Mouse (Mus musculus) spleen, adult 2 months (tissue): ENCODE results near the gene Tmem89.

ENCODE experiments used
- CTCF ChIP-seq: fragments of 200-500 bp; IDR thresholded peaks from 2 replicates; pipeline ENCODE4 v1.5.1; 2011; ENCODE audit warnings: mild to moderate bottlenecking, inconsistent platforms; ENCODE audit not compliant: insufficient read depth, insufficient read length, insufficient replicate concordance; ENCODE audit errors: extremely low read depth
- POLR2A ChIP-seq: fragments of 200-500 bp; IDR thresholded peaks from 2 replicates; pipeline ENCODE4 v1.6.1; 2011; ENCODE audit warnings: low read depth, low read length, inconsistent platforms

DNA sequence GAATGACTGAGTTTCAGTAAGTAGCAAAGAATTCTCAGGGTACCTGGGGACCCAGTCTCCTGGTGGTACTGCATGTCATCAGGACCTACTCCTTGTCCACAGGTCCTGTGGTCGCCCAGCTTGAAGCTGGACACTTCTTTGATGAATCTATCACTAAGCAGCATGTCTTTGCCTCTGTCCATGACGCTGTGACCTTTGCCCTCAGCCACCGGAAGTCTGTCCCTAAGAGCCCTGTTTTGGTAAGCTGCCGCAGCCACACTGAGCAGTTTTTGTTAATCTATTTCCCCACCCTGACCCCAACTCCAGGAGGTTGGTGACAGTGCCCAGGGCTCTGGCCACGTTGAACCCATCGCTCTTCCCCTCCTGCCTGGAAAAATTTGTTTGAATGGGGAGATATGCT is 2.1 kb upstream of the Tmem89 start:
- TF ChIP-seq CTCF (no peak), POLR2A (no peak)
